Mouse (Mus musculus) CH12.LX (cell line): Measurements from ENCODE around the gene Ppil1. TPM values are rescaled to one million over a fixed set of nuclear protein-coding genes. Genes with fewer than 3 reads are reported as not detected.

ENCODE experiments used
- DNase-seq: peaks from one replicate; pipeline ENCODE4 v3.0.0-alpha.2; 2013; ENCODE audit errors: extremely low read depth
- H3K27ac ChIP-seq: 2 replicates; pipeline ENCODE4 v1.5.1; 2012; ENCODE audit warnings: low read depth, mild to moderate bottlenecking, control low read depth, moderate library complexity; ENCODE audit not compliant: insufficient read depth
- H3K27me3 ChIP-seq: replicated peaks from 2 replicates; pipeline ENCODE3; 2012; ENCODE audit warnings: inconsistent platforms
- H3K36me3 ChIP-seq, 2 experiments: replicated peaks in 1 of 2; 2 replicates each; pipeline versions ENCODE3 to v1.6.1; 2012; ENCODE audit warnings: inconsistent platforms in 1 of 2, low read length in 1 of 2, mild to moderate bottlenecking in 1 of 2, mixed read lengths in 1 of 2, moderate library complexity in 1 of 2; ENCODE audit not compliant: control insufficient read depth in 1 of 2, insufficient read depth in 1 of 2
- H3K4me1 ChIP-seq, 2 experiments: 2 replicates each; pipeline ENCODE4 v1.6.1; 2012; ENCODE audit warnings: inconsistent platforms in 1 of 2, moderate library complexity in 1 of 2; ENCODE audit not compliant: insufficient read depth in 2 of 2, control insufficient read depth in 1 of 2
- H3K4me2 ChIP-seq: 2 replicates; pipeline ENCODE4 v1.6.1; 2012; ENCODE audit warnings: low read depth, mild to moderate bottlenecking, control low read depth; ENCODE audit not compliant: poor library complexity, insufficient read depth, severe bottlenecking
- H3K4me3 ChIP-seq, 3 experiments: fragments of 150-350 bp in 1 of 3; sonication (generic) in 1 of 3; replicated peaks in 1 of 3; 2 replicates each; pipeline versions ENCODE3 to v1.5.1; 2011 to 2012; ENCODE audit warnings: low read depth in 2 of 3, low read length in 2 of 3, mild to moderate bottlenecking in 2 of 3, moderate library complexity in 2 of 3, control low read depth in 1 of 3, improper control_type of control experiment in 1 of 3, inconsistent platforms in 1 of 3, mixed read lengths in 1 of 3; ENCODE audit not compliant: poor library complexity in 1 of 3
- H3K79me2 ChIP-seq: replicated peaks from 2 replicates; pipeline ENCODE4 v1.6.1; 2012; ENCODE audit warnings: mild to moderate bottlenecking, moderate library complexity; ENCODE audit not compliant: control insufficient read depth, poor library complexity, insufficient read depth, severe bottlenecking; ENCODE audit errors: extremely low read depth
- H3K9ac ChIP-seq: 2 replicates; pipeline ENCODE4 v1.6.1; 2012; ENCODE audit warnings: low read depth, mild to moderate bottlenecking, control low read depth, moderate library complexity; ENCODE audit not compliant: insufficient read depth
- H3K9me3 ChIP-seq: replicated peaks from 2 replicates; pipeline ENCODE3; 2012; ENCODE audit warnings: low read length, inconsistent platforms, mixed read lengths
- CHD2 ChIP-seq: IDR thresholded peaks from 2 replicates; pipeline ENCODE4 v1.6.1; 2011; ENCODE audit warnings: low read length, improper control_type of control experiment
- CTCF ChIP-seq, 2 experiments: IDR thresholded peaks in 1 of 2; conservative IDR thresholded peaks in 1 of 2; 2 replicates each; pipeline ENCODE4 v1.5.1; 2011 to 2012; ENCODE audit warnings: low read depth in 2 of 2, low read length in 2 of 2, improper control_type of control experiment in 1 of 2, inconsistent platforms in 1 of 2, mild to moderate bottlenecking in 1 of 2, moderate library complexity in 1 of 2
- E2F4 ChIP-seq: IDR thresholded peaks from 2 replicates; pipeline ENCODE4 v1.6.1; 2011; ENCODE audit warnings: low read depth, low read length, improper control_type of control experiment; ENCODE audit not compliant: insufficient replicate concordance
- ELF1 ChIP-seq: IDR thresholded peaks from 2 replicates; pipeline ENCODE4 v1.6.1; 2014; ENCODE audit warnings: low read depth, mild to moderate bottlenecking, inconsistent platforms, low read length, improper control_type of control experiment
- ETS1 ChIP-seq: conservative IDR thresholded peaks from 2 replicates; pipeline ENCODE4 v1.6.1; 2012; ENCODE audit warnings: low read depth, mild to moderate bottlenecking, inconsistent platforms, low read length, improper control_type of control experiment, moderate library complexity
- KAT2A ChIP-seq: IDR thresholded peaks from 2 replicates; pipeline ENCODE4 v1.6.1; 2012; ENCODE audit warnings: low read length, improper control_type of control experiment, inconsistent platforms; ENCODE audit not compliant: insufficient replicate concordance
- MXI1 ChIP-seq: IDR thresholded peaks from 2 replicates; pipeline ENCODE4 v1.6.1; 2011; ENCODE audit warnings: mild to moderate bottlenecking, low read depth, low read length, improper control_type of control experiment
- MYC ChIP-seq: IDR thresholded peaks from 2 replicates; pipeline ENCODE4 v1.6.1; 2011; ENCODE audit warnings: low read depth, mild to moderate bottlenecking, improper control_type of control experiment, low read length
- NELFE ChIP-seq: IDR thresholded peaks from 2 replicates; pipeline ENCODE4 v1.6.1; 2011; ENCODE audit warnings: low read depth, low read length, improper control_type of control experiment
- NRF1 ChIP-seq: IDR thresholded peaks from 2 replicates; pipeline ENCODE4 v1.6.1; 2014; ENCODE audit warnings: low read depth, mild to moderate bottlenecking, inconsistent platforms, low read length, improper control_type of control experiment, moderate library complexity
- POLR2A ChIP-seq: IDR thresholded peaks from 2 replicates; pipeline ENCODE4 v1.6.1; 2011; ENCODE audit warnings: low read depth, mild to moderate bottlenecking, improper control_type of control experiment, low read length
- POLR2AphosphoS2 ChIP-seq: IDR thresholded peaks from 2 replicates; pipeline ENCODE4 v1.6.1; 2011; ENCODE audit warnings: low read depth, low read length, improper control_type of control experiment
- RCOR1 ChIP-seq: conservative IDR thresholded peaks from 2 replicates; pipeline ENCODE4 v1.6.1; 2012; ENCODE audit warnings: low read depth, mild to moderate bottlenecking, inconsistent platforms, low read length, improper control_type of control experiment
- USF2 ChIP-seq: conservative IDR thresholded peaks from 2 replicates; pipeline ENCODE4 v1.6.1; 2011; ENCODE audit warnings: low read depth, low read length, improper control_type of control experiment
- ZKSCAN1 ChIP-seq: IDR thresholded peaks from 2 replicates; pipeline ENCODE4 v1.6.1; 2012; ENCODE audit warnings: low read depth, inconsistent platforms, low read length, improper control_type of control experiment, borderline replicate concordance
- dilution Hi-C: fragments of 300-500 bp; cut with MboI; formaldehyde crosslinking; loops from 2 replicates; pipeline ENCODE4 v1.14.3; 2020; ENCODE audit warnings: low sequenced_read_pairs; ENCODE audit not compliant: extremely low pct_unique_long_range_greater_than_20kb, extremely low pct_ligation_motif_present
- in situ Hi-C: fragments of 300-500 bp; cut with MboI; formaldehyde crosslinking; loops from 3 replicates; pipeline ENCODE4 v1.14.3; 2019; ENCODE audit warnings: low sequenced_read_pairs, low pct_ligation_motif_present, low pct_unique_long_range_greater_than_20kb, mixed read lengths
- polyA plus RNA-seq: library from polyadenylated mRNA; unstranded; fragments of >175 nt; gene quantifications from 2 replicates; pipeline ENCODE4 v1.2.1, GENCODE M21; 2012; ENCODE audit warnings: low read depth; ENCODE audit not compliant: insufficient read length
- total RNA-seq, 2 experiments: library from RNA; depleted of rRNA; stranded (reverse); fragments of 300-350 nt in 1 of 2; fragments of >200 nt in 1 of 2; gene quantifications; 2 replicates each; pipeline ENCODE4 v1.2.3; 2012 to 2014

Ppil1 gene
- total and polyA plus RNA-seq, 3 experiments: 97.2 to 143 (median 107) TPM

DNA sequence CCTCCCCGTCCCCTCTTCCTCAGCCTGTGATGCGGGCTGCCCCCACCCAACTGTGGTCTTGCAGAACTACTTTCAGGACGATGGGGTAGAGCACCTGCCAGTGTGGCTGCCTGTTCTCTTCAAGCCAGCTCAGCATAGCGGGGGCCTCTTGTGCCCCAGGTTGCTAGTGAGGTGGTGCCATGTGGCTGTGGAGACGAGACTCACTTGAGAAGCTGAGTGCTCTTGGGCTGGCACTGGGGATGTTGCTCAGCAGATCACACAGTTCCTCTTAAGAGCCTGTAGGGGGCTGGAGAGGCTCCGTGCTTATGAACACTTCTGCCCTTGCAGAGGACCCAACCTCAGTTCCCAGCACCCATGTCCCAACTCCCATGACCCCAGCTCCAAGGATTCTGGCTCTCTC, 33.8 kb upstream of the Ppil1 start:
- Histone ChIP-seq H3K9ac (no peak overlapping the region), H3K9me3 (peaks cover 4% of the 10 kb centered on the region), H3K4me3 (no peak overlapping the region), H3K27me3 (no peaks in the 10 kb centered on the region), H3K27ac (no peak overlapping the region), H3K36me3 (peaks cover 55 to 93% of the 10 kb centered on the region in 2 experiments), H3K4me1 (peaks cover 0 to 26% of the 10 kb centered on the region in 2 experiments; a peak in 2 of 4 replicates), H3K79me2 (no peaks in the 10 kb centered on the region), H3K4me2 (no peak overlapping the region)
- dilution Hi-C loops (no loop called here), in situ Hi-C loops (no loop called here)
- peak; percentile 29 for DNase-seq
- no peak for TF ChIP-seq RCOR1
- TF ChIP-seq ELF1: no peak
- TF ChIP-seq CTCF (conservative IDR thresholded peaks at IDR 0.05 in 1 of 2, IDR thresholded peaks at IDR 0.05 in 1 of 2; ENCODE audit: low read depth in 2 of 2, low read length in 2 of 2): peak in 1 of 2 experiments; percentile 30; a peak in 1 of 4 replicates
- TF ChIP-seq, all 38 proteins: peak for 1

DNA sequence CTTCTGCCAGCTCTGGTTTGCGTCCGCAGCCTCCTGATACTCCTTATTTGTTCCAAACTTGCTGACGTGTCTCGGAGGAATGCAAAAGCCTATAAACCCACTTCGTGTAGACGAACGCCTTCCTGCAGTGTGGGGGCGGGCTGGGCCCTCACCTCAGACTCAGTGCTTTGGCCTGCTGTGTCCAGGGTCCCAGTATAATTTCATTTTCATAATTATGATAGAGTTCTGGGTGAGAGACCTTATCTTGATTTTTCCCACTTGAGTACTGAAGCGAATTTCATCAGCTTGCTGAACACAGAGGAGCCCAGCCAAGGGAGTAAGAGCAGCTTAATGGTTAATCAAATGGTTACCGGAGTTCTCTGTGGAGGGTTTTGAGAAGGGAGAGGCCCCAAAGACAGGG, 33.3 kb upstream of the Ppil1 start:
- TF ChIP-seq E2F4 (no peak), ETS1 (no peak), ZKSCAN1 (no peak), CHD2 (no peak), NRF1 (no peak), POLR2AphosphoS2 (no peak), NELFE (no peak), MXI1 (no peak), POLR2A (no peak)
- Histone ChIP-seq H3K4me2 (no peak overlapping the region), H3K79me2 (no peaks in the 10 kb centered on the region), H3K4me1 (peaks cover 0 to 25% of the 10 kb centered on the region in 2 experiments; a peak in 2 of 4 replicates), H3K36me3 (peaks cover 57 to 93% of the 10 kb centered on the region in 2 experiments), H3K27me3 (no peaks in the 10 kb centered on the region), H3K27ac (no peak overlapping the region), H3K4me3 (no peak overlapping the region), H3K9me3 (peaks cover 4% of the 10 kb centered on the region), H3K9ac (no peak overlapping the region)
- DNase-seq: no peak
- dilution Hi-C loops: no loop called here
- in situ Hi-C loops: no loop called here

DNA sequence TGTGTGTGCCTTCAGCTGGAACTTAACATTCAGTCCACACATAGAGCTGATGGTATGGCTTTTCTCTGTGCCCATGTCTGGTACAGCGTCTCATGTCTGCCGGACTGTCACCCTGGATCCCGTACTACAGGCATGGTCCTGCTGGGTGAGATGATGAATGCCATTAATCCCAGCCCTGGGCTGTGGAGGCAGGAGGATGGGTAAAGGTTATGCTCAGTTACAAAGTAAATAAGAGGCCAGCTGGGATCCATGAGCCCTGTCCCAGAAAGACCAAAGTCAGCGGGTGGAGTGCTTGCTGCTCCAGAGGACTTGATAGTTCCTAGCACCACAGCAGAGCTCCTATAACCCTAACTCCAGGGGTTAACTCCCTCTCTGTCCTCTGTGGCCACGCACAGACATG, 31.8 kb upstream of the Ppil1 start:
- Histone ChIP-seq H3K27ac (no peak overlapping the region), H3K36me3 (peaks cover 56 to 88% of the 10 kb centered on the region in 2 experiments)
- in situ Hi-C loops: no loop called here

More for the DNA sequence above, 31.8 kb upstream of the Ppil1 start:
- no peaks in the 10 kb centered on the region for H3K79me2 ChIP-seq
- H3K9ac ChIP-seq: no peak overlapping the region
- DNase-seq: no peak
- peaks cover 6 to 33% of the 10 kb centered on the region in 2 experiments; a peak in 3 of 4 replicates for H3K4me1 ChIP-seq
- dilution Hi-C loops: no loop called here
- H3K27me3 ChIP-seq: no peaks in the 10 kb centered on the region
- H3K9me3 ChIP-seq: peaks cover 4% of the 10 kb centered on the region
- TF ChIP-seq USF2 (no peak), KAT2A (no peak), MYC (no peak)
- TF ChIP-seq, all 38 proteins: peak for 0
- no peak overlapping the region for H3K4me3 ChIP-seq
- no peak overlapping the region for H3K4me2 ChIP-seq
